Comparison of ENCODE assay signal across 8 mouse cellular contexts in genomic region chr13:32337735-32338512, GRCm38 (mm10). TPM values are rescaled to one million over a fixed set of nuclear protein-coding genes. Genes with fewer than 3 reads are reported as not detected.
DNase-seq lines count a peak whose midpoint lies in the region; ATAC-seq lines count a peak whose summit lies in the region.

No protein-coding gene starts in this region.

- no peaks in the 10 kb centered on the region for H3K36me3 ChIP-seq in lung, embryonic 15.5 days
- H3K36me3 ChIP-seq in hindbrain, embryonic 11.5 days (ENCODE audit: control insufficient read depth, insufficient read depth, low read length), result no peaks in the 10 kb centered on the region
- H3K36me3 ChIP-seq in midbrain, embryonic 11.5 days (ENCODE audit: control insufficient read depth, insufficient read depth, low read length), result no peaks in the 10 kb centered on the region

- H3K9me3 ChIP-seq in lung, embryonic 15.5 days, result no peaks in the 10 kb centered on the region
- no peaks in the 10 kb centered on the region for H3K9me3 ChIP-seq in hindbrain, embryonic 11.5 days (ENCODE audit: control insufficient read depth, low read length)
- no peaks in the 10 kb centered on the region for H3K9me3 ChIP-seq in midbrain, embryonic 11.5 days (ENCODE audit: control insufficient read depth, low read length)

- peak overlapping the region; percentile 84 for H3K4me3 ChIP-seq in lung, embryonic 15.5 days
- H3K4me3 ChIP-seq in hindbrain, embryonic 11.5 days (ENCODE audit: low read depth, low read length), result peak overlapping the region; percentile 76
- H3K4me3 ChIP-seq in midbrain, embryonic 11.5 days (ENCODE audit: low read depth, low read length), result peak overlapping the region; percentile 70

- H3K9ac ChIP-seq in lung, embryonic 15.5 days, result peak overlapping the region; percentile 65
- H3K9ac ChIP-seq in hindbrain, embryonic 11.5 days (ENCODE audit: low read depth, low read length), result peak overlapping the region; percentile 79
- peak overlapping the region; percentile 81 for H3K9ac ChIP-seq in midbrain, embryonic 11.5 days (ENCODE audit: low read length)

- H3K27me3 ChIP-seq in lung, embryonic 15.5 days, result no peaks in the 10 kb centered on the region; the same call in 1 of the 2 replicates
- no peaks in the 10 kb centered on the region for H3K27me3 ChIP-seq in hindbrain, embryonic 11.5 days (ENCODE audit: control insufficient read depth, insufficient read depth, low read length)
- H3K27me3 ChIP-seq in midbrain, embryonic 11.5 days (ENCODE audit: control insufficient read depth, insufficient read depth, low read length), result no peaks in the 10 kb centered on the region

- peaks cover 10% of the 10 kb centered on the region; the same call in 1 of the 2 replicates for H3K4me1 ChIP-seq in lung, embryonic 15.5 days
- 0 out of 2 replicates have a peak, but pooled peaks cover 2% of the 10 kb centered on the region for H3K4me1 ChIP-seq in hindbrain, embryonic 11.5 days (replicated peaks; ENCODE audit: control insufficient read depth, insufficient read depth, low read length)
- peaks cover 2% of the 10 kb centered on the region; the same call in 1 of the 2 replicates for H3K4me1 ChIP-seq in midbrain, embryonic 11.5 days (ENCODE audit: control insufficient read depth, insufficient read depth, low read length)

- H3K4me2 ChIP-seq in lung, embryonic 15.5 days, result peak overlapping the region; percentile 97
- H3K4me2 ChIP-seq in hindbrain, embryonic 11.5 days (replicated peaks; ENCODE audit: low read depth, low read length), result peak overlapping the region; percentile 92
- H3K4me2 ChIP-seq in midbrain, embryonic 11.5 days, result peak overlapping the region; percentile 94

- WGBS in lung, embryonic 15.5 days, result 4% methylated on average over 32 of the region's 32 CpGs
- WGBS in hindbrain, embryonic 11.5 days, result 5% methylated on average over 31 of the region's 32 CpGs
- WGBS in midbrain, embryonic 11.5 days, result 5% methylated on average over 28 of the region's 32 CpGs

- no peak for DNase-seq in lung, postnatal 4 days
- peak; percentile 6 for DNase-seq in c-Kit-negative CD71-positive TER-119-positive erythroid progenitor cells, embryonic 14.5 days (ENCODE audit: low read depth, low spot score)
- DNase-seq in hindbrain, embryonic 11.5 days (ENCODE audit: low spot score), result no peak
- DNase-seq in midbrain, embryonic 11.5 days (ENCODE audit: low spot score, missing footprints), result no peak
- no peak for DNase-seq in right cerebral cortex, postnatal 4 days
- DNase-seq in spleen, postnatal 14 days (ENCODE audit: low spot score in 2 of 2), result no peak
- DNase-seq in lung, postnatal 14 days, result no peak

- 0 out of 2 replicates have a peak overlapping the region, but pooled peaks have one; percentile 39 for H3K27ac ChIP-seq in lung, embryonic 15.5 days
- H3K27ac ChIP-seq in hindbrain, embryonic 11.5 days (ENCODE audit: low read depth, low read length), result peak overlapping the region; percentile 36; the same call in 1 of the 2 replicates
- no peak overlapping the region for H3K27ac ChIP-seq in midbrain, embryonic 11.5 days (ENCODE audit: low read depth, low read length)

- no peak; the same call in none of the 2 replicates for ATAC-seq in lung, embryonic 15.5 days (ENCODE audit: borderline replicate concordance, extremely low read depth, low FRiP score, low TSS enrichment)
- ATAC-seq in hindbrain, embryonic 11.5 days (ENCODE audit: low FRiP score), result peak; percentile 75
- ATAC-seq in midbrain, embryonic 11.5 days (ENCODE audit: low FRiP score), result peak; percentile 76

RNA-seq across cellular contexts. Expression of gene Gmds, which starts 0.6 kb away (rescaled TPM):
- 24.5 and 26.0 TPM in 2 replicates for polyA plus RNA-seq in lung, embryonic 15.5 days (2015; fragmentation: Nextera tagmentation; extraction: Ambion mirVana)
- polyA plus RNA-seq in hindbrain, embryonic 11.5 days (2014; fragmentation: Nextera tagmentation; extraction: Ambion mirVana), result 29.1 and 32.1 TPM in 2 replicates
- 31.6 and 35.8 TPM in 2 replicates for polyA plus RNA-seq in midbrain, embryonic 11.5 days (2014; fragmentation: Nextera tagmentation; extraction: Ambion mirVana)
